Mouse (Mus musculus): ENCODE measurements around the gene Ang5. TPM values are rescaled to one million over a fixed set of nuclear protein-coding genes. Genes with fewer than 3 reads are reported as not detected.
A peak's percentile ranks its signal among the peaks of the same experiment; 100 is the strongest.
"Not testable (repeated sequence)": the region's sequence is repeated elsewhere in the genome, so short reads cannot be mapped to it uniquely, and the experiment has no call there.

Gene Ang5
- polyA plus RNA-seq, 1 experiment = not detected

- Histone ChIP-seq H3K27me3 (ENCODE audit: control insufficient read depth, insufficient read depth, low read length) (no peaks in the 10 kb centered on the region), H3K4me3 (ENCODE audit: low read depth, low read length) (no peak overlapping the region), H3K27ac (ENCODE audit: insufficient read depth, low read depth, low read length) (no peak overlapping the region), H3K4me1 (ENCODE audit: control insufficient read depth, insufficient read depth, insufficient read length, low read length) (no peaks in the 10 kb centered on the region), H3K36me3 (ENCODE audit: control insufficient read depth, insufficient read depth, low read length) (no peaks in the 10 kb centered on the region)
- no peak for TF ChIP-seq POLR2A (IDR thresholded peaks at IDR 0.05; ENCODE audit: low read depth, low read length)
- no peak for TF ChIP-seq CTCF (IDR thresholded peaks at IDR 0.05; ENCODE audit: extremely low read depth, insufficient read length, insufficient replicate concordance, low read depth, low read length)
- 46% methylated on average over 4 of the region's 4 CpGs for WGBS
Observed at GRCm38 (mm10) chr14:43983454-43983853, 26.6 kb downstream of the Ang5 start.

- peak; percentile 58; the same call in 1 of the 2 replicates for TF ChIP-seq CTCF (IDR thresholded peaks at IDR 0.05; ENCODE audit: extremely low read depth, insufficient read length, insufficient replicate concordance, low read depth, low read length)
- no peak for TF ChIP-seq POLR2A (IDR thresholded peaks at IDR 0.05; ENCODE audit: low read depth, low read length)
- Histone ChIP-seq H3K27ac (ENCODE audit: insufficient read depth, low read depth, low read length) (no peak overlapping the region), H3K4me1 (ENCODE audit: control insufficient read depth, insufficient read depth, insufficient read length, low read length) (no peaks in the 10 kb centered on the region), H3K27me3 (ENCODE audit: control insufficient read depth, insufficient read depth, low read length) (no peaks in the 10 kb centered on the region), H3K36me3 (ENCODE audit: control insufficient read depth, insufficient read depth, low read length) (no peaks in the 10 kb centered on the region), H3K4me3 (ENCODE audit: low read depth, low read length) (no peak overlapping the region)
- 0% methylated on average over 4 of the region's 4 CpGs for WGBS
Observed at GRCm38 (mm10) chr14:43983897-43984296, 27.0 kb downstream of the Ang5 start.

GRCm38 (mm10) chr14:43986147-43986546 lies 29.3 kb downstream of the Ang5 start:
- Histone ChIP-seq H3K27ac (ENCODE audit: insufficient read depth, low read depth, low read length) (no peak overlapping the region), H3K4me1 (ENCODE audit: control insufficient read depth, insufficient read depth, insufficient read length, low read length) (no peaks in the 10 kb centered on the region), H3K36me3 (ENCODE audit: control insufficient read depth, insufficient read depth, low read length) (no peaks in the 10 kb centered on the region), H3K27me3 (ENCODE audit: control insufficient read depth, insufficient read depth, low read length) (no peaks in the 10 kb centered on the region), H3K4me3 (ENCODE audit: low read depth, low read length) (no peak overlapping the region)
- TF ChIP-seq CTCF (IDR thresholded peaks at IDR 0.05; ENCODE audit: extremely low read depth, insufficient read length, insufficient replicate concordance, low read depth, low read length) (no peak), POLR2A (IDR thresholded peaks at IDR 0.05; ENCODE audit: low read depth, low read length) (no peak)
- 84% methylated on average over 2 of the region's 2 CpGs for WGBS

- peak; percentile 24; the same call in 1 of the 2 replicates for TF ChIP-seq CTCF (IDR thresholded peaks at IDR 0.05; ENCODE audit: extremely low read depth, insufficient read length, insufficient replicate concordance, low read depth, low read length)
- not testable (repeated sequence) for H3K36me3 ChIP-seq (ENCODE audit: control insufficient read depth, insufficient read depth, low read length)
Observed at GRCm38 (mm10) chr14:43987404-43987803, 30.5 kb downstream of the Ang5 start.

GRCm38 (mm10) chr14:43998455-43999000 lies 41.7 kb downstream of the Ang5 start:
- not testable (repeated sequence) for H3K4me3 ChIP-seq (ENCODE audit: low read depth, low read length); H3K4me1 ChIP-seq (ENCODE audit: control insufficient read depth, insufficient read depth, insufficient read length, low read length); H3K27ac ChIP-seq (ENCODE audit: insufficient read depth, low read depth, low read length); H3K27me3 ChIP-seq (ENCODE audit: control insufficient read depth, insufficient read depth, low read length); H3K36me3 ChIP-seq (ENCODE audit: control insufficient read depth, insufficient read depth, low read length)
- 72% methylated on average over 2 of the region's 2 CpGs for WGBS

More at GRCm38 (mm10) chr14:43987404-43987803, 30.5 kb downstream of the Ang5 start:
- not testable (repeated sequence) for H3K27me3 ChIP-seq (ENCODE audit: control insufficient read depth, insufficient read depth, low read length); H3K4me1 ChIP-seq (ENCODE audit: control insufficient read depth, insufficient read depth, insufficient read length, low read length); H3K4me3 ChIP-seq (ENCODE audit: low read depth, low read length); H3K27ac ChIP-seq (ENCODE audit: insufficient read depth, low read depth, low read length)
- WGBS = 18% methylated on average over 5 of the region's 5 CpGs

GRCm38 (mm10) chr14:44001600-44001999 lies 44.7 kb downstream of the Ang5 start:
- no peak overlapping the region for H3K4me3 ChIP-seq (ENCODE audit: low read depth, low read length)
- H3K27me3 ChIP-seq (ENCODE audit: control insufficient read depth, insufficient read depth, low read length) = no peaks in the 10 kb centered on the region
- WGBS = 72% methylated on average over 3 of the region's 3 CpGs
- H3K36me3 ChIP-seq (ENCODE audit: control insufficient read depth, insufficient read depth, low read length) = no peaks in the 10 kb centered on the region
- H3K27ac ChIP-seq (ENCODE audit: insufficient read depth, low read depth, low read length) = no peak overlapping the region
- no peaks in the 10 kb centered on the region for H3K4me1 ChIP-seq (ENCODE audit: control insufficient read depth, insufficient read depth, insufficient read length, low read length)
- TF ChIP-seq CTCF (IDR thresholded peaks at IDR 0.05; ENCODE audit: extremely low read depth, insufficient read length, insufficient replicate concordance, low read depth, low read length) (no peak), POLR2A (IDR thresholded peaks at IDR 0.05; ENCODE audit: low read depth, low read length) (no peak)

GRCm38 (mm10) chr14:44002169-44002568 lies 45.3 kb downstream of the Ang5 start, which contains the start of gene Ang6:
Ang6 (minus strand) TSS chr14:44002269.
- H3K27ac ChIP-seq (ENCODE audit: insufficient read depth, low read depth, low read length) = no peak within 1 kb of the TSS
- TF ChIP-seq POLR2A (IDR thresholded peaks at IDR 0.05; ENCODE audit: low read depth, low read length) = no peak
- TF ChIP-seq CTCF (IDR thresholded peaks at IDR 0.05; ENCODE audit: extremely low read depth, insufficient read length, insufficient replicate concordance, low read depth, low read length) = no peak
- no peak within 1 kb of the TSS for H3K4me3 ChIP-seq (ENCODE audit: low read depth, low read length)
- 52% methylated on average over 1 of the region's 1 CpGs for WGBS
- H3K36me3 ChIP-seq (ENCODE audit: control insufficient read depth, insufficient read depth, low read length) = no peaks in the 10 kb centered on the region
- H3K27me3 ChIP-seq (ENCODE audit: control insufficient read depth, insufficient read depth, low read length) = no peaks in the 10 kb centered on the region
- H3K4me1 ChIP-seq (ENCODE audit: control insufficient read depth, insufficient read depth, insufficient read length, low read length) = no peaks in the 10 kb centered on the region

GRCm38 (mm10) chr14:44008021-44008420 lies 51.2 kb downstream of the Ang5 start:
- no CpG with 5 or more reads among the region's 1 CpGs for WGBS
- not testable (repeated sequence) for H3K4me1 ChIP-seq (ENCODE audit: control insufficient read depth, insufficient read depth, insufficient read length, low read length); H3K4me3 ChIP-seq (ENCODE audit: low read depth, low read length); H3K36me3 ChIP-seq (ENCODE audit: control insufficient read depth, insufficient read depth, low read length); H3K27ac ChIP-seq (ENCODE audit: insufficient read depth, low read depth, low read length); H3K27me3 ChIP-seq (ENCODE audit: control insufficient read depth, insufficient read depth, low read length)

GRCm38 (mm10) chr14:44009686-44010085 lies 52.8 kb downstream of the Ang5 start:
- not testable (repeated sequence) for H3K4me3 ChIP-seq (ENCODE audit: low read depth, low read length); H3K27me3 ChIP-seq (ENCODE audit: control insufficient read depth, insufficient read depth, low read length)
- 19% methylated on average over 2 of the region's 2 CpGs for WGBS

More at GRCm38 (mm10) chr14:44009686-44010085, 52.8 kb downstream of the Ang5 start:
- H3K27ac ChIP-seq (ENCODE audit: insufficient read depth, low read depth, low read length); H3K36me3 ChIP-seq (ENCODE audit: control insufficient read depth, insufficient read depth, low read length); H3K4me1 ChIP-seq (ENCODE audit: control insufficient read depth, insufficient read depth, insufficient read length, low read length): not testable (repeated sequence)
